9 mouse cellular contexts compared by ENCODE assay signal in genomic region chr2:133113642-133114041, GRCm38 (mm10).
DNase-seq lines count a peak whose midpoint lies in the region; ATAC-seq and TF ChIP-seq lines count a peak whose summit lies in the region.
"Had no signal": no experiment of that assay in that cellular context is flagged by ENCODE, and none has a peak within 500 bp of the region (broad histone marks: within the 10 kb centered on the region; RNA-seq: fewer than 3 reads in every experiment).

No protein-coding gene starts in this region.

- no peak for ATAC-seq in heart, embryonic 11.5 days (replicated peaks; ENCODE audit: insufficient number of reproducible peaks, low FRiP score, low TSS enrichment)
- ATAC-seq in erythroid progenitor cell, adult 5-6 weeks (replicated peaks; ENCODE audit: low FRiP score, poor library complexity, severe bottlenecking) = no peak

- WGBS in embryonic facial prominence, embryonic 10.5 days = 26% methylated on average over 10 of the region's 10 CpGs
- WGBS in heart, embryonic 11.5 days (ENCODE audit: insufficient replicate concordance) = 21% methylated on average over 10 of the region's 10 CpGs

- H3K9ac ChIP-seq in ES-Bruce4 (ENCODE audit: low read depth, poor library complexity, severe bottlenecking) = no peak overlapping the region
- no peak overlapping the region for H3K9ac ChIP-seq in heart, embryonic 11.5 days (ENCODE audit: low read depth, low read length)
- H3K9ac ChIP-seq: limb, embryonic 13.5 days had no signal

- H3K9me3 ChIP-seq in ES-Bruce4 (replicated peaks; ENCODE audit: control insufficient read depth, insufficient read depth, low read length, poor library complexity, severe bottlenecking) = no peaks in the 10 kb centered on the region
- no peaks in the 10 kb centered on the region for H3K9me3 ChIP-seq in embryonic facial prominence, embryonic 10.5 days
- H3K9me3 ChIP-seq in heart, embryonic 11.5 days (replicated peaks; ENCODE audit: control insufficient read depth, low read length) = no peaks in the 10 kb centered on the region
- H3K9me3 ChIP-seq: limb, embryonic 13.5 days had no signal

- no peaks in the 10 kb centered on the region for H3K4me1 ChIP-seq in ES-Bruce4 (ENCODE audit: control insufficient read depth, insufficient read depth, low read length)
- H3K4me1 ChIP-seq in embryonic facial prominence, embryonic 10.5 days = no peaks in the 10 kb centered on the region
- H3K4me1 ChIP-seq in heart, embryonic 11.5 days (ENCODE audit: control insufficient read depth, insufficient read depth, low read length) = no peaks in the 10 kb centered on the region

- H3K27me3 ChIP-seq in ES-Bruce4 (ENCODE audit: control insufficient read depth, insufficient read depth, low read length, poor library complexity, severe bottlenecking) = no peaks in the 10 kb centered on the region
- no peaks in the 10 kb centered on the region for H3K27me3 ChIP-seq in embryonic facial prominence, embryonic 10.5 days (replicated peaks; ENCODE audit: low read depth, poor library complexity, severe bottlenecking)
- H3K27me3 ChIP-seq in heart, embryonic 11.5 days (ENCODE audit: control insufficient read depth, insufficient read depth, low read length) = 0 out of 2 replicates have a peak, but pooled peaks cover 3% of the 10 kb centered on the region

- no peaks in the 10 kb centered on the region for H3K36me3 ChIP-seq in ES-Bruce4 (ENCODE audit: control insufficient read depth, insufficient read depth, low read length, poor library complexity, severe bottlenecking)
- no peaks in the 10 kb centered on the region for H3K36me3 ChIP-seq in embryonic facial prominence, embryonic 10.5 days (replicated peaks)
- H3K36me3 ChIP-seq in heart, embryonic 11.5 days (ENCODE audit: control insufficient read depth, insufficient read depth, low read length) = no peaks in the 10 kb centered on the region
- H3K36me3 ChIP-seq: limb, embryonic 13.5 days had no signal

- TF ChIP-seq EP300 in ES-Bruce4 (IDR thresholded peaks at IDR 0.05; ENCODE audit: insufficient read depth, low read depth, low read length) = no peak

- no peak overlapping the region for H3K27ac ChIP-seq in ES-Bruce4 (ENCODE audit: insufficient read depth, low read length)
- H3K27ac ChIP-seq in embryonic facial prominence, embryonic 10.5 days (replicated peaks) = no peak overlapping the region
- no peak overlapping the region for H3K27ac ChIP-seq in heart, embryonic 11.5 days (ENCODE audit: low read depth, low read length)
- H3K27ac ChIP-seq: limb, embryonic 13.5 days had no signal

- DNase-seq in adrenal gland, postnatal 25 days = peak; percentile 63
- DNase-seq in embryonic facial prominence, embryonic 10.5 days (ENCODE audit: low spot score) = peak; percentile 77
- DNase-seq in kidney, postnatal 36 days = peak; percentile 50 to 80
- peak; percentile 17 to 24 for DNase-seq in lung, adult 18-20 months
- peak; percentile 85 for DNase-seq in retina, embryonic 14.5 days (ENCODE audit: low spot score)

- H3K4me3 ChIP-seq in ES-Bruce4 (ENCODE audit: low read depth, low read length) = no peak overlapping the region
- no peak overlapping the region for H3K4me3 ChIP-seq in embryonic facial prominence, embryonic 10.5 days
- H3K4me3 ChIP-seq in heart, embryonic 11.5 days (ENCODE audit: low read depth, low read length) = no peak overlapping the region
- H3K4me3 ChIP-seq: limb, embryonic 13.5 days had no signal

- peak; percentile 67 for TF ChIP-seq CTCF in ES-Bruce4 (IDR thresholded peaks at IDR 0.05; ENCODE audit: low read depth, low read length)

- peak overlapping the region; percentile 20; the same call in 1 of the 2 replicates for H3K4me2 ChIP-seq in heart, embryonic 11.5 days

- TF ChIP-seq POLR2A in ES-Bruce4 (IDR thresholded peaks at IDR 0.05; ENCODE audit: insufficient read depth, low read length) = no peak

Comparison
In these comparisons a context has a peak if more than half of its experiments do, and no peak if none do; other contexts are left out.
1. DNase-seq: peak in every context shown above with its lines; median percentile 85 in retina, embryonic 14.5 days; 77 in embryonic facial prominence, embryonic 10.5 days; 65 in kidney, postnatal 36 days; 63 in adrenal gland, postnatal 25 days; 20 in lung, adult 18-20 months.